ENCODE assay signal across 14 mouse cellular contexts in genomic region chr3:27463373-27463772, GRCm38 (mm10).
"Had no signal": no experiment of that assay in that cellular context is flagged by ENCODE, and none has a peak within 500 bp of the region (broad histone marks: within the 10 kb centered on the region; RNA-seq: fewer than 3 reads in every experiment).

No protein-coding gene starts in this region.

- H3K9me3 ChIP-seq: intestine, embryonic 15.5 days; limb, embryonic 13.5 days; midbrain, embryonic 10.5 days; neural tube, embryonic 13.5 days had no signal

- H3K4me2 ChIP-seq: intestine, embryonic 15.5 days; limb, embryonic 13.5 days; neural tube, embryonic 13.5 days had no signal

- H3K4me3 ChIP-seq: intestine, embryonic 15.5 days; limb, embryonic 13.5 days; midbrain, embryonic 10.5 days; neural tube, embryonic 13.5 days had no signal

- H3K27ac ChIP-seq: intestine, embryonic 15.5 days; limb, embryonic 13.5 days; liver, embryonic 14.5 days; midbrain, embryonic 10.5 days; neural tube, embryonic 13.5 days; stomach, postnatal 0 days had no signal

- H3K9ac ChIP-seq: intestine, embryonic 15.5 days; limb, embryonic 13.5 days; liver, embryonic 14.5 days; neural tube, embryonic 13.5 days had no signal

- ATAC-seq: intestine, embryonic 15.5 days had no signal

- DNase-seq: kidney, adult 18-20 months; kidney, postnatal 14 days; left cerebral cortex, postnatal 4 days; lung, adult 18-20 months; lung, postnatal 4 days; midbrain, embryonic 14.5 days; retina, postnatal 1 day; right cerebral cortex, postnatal 25 days had no signal

- H3K27me3 ChIP-seq: intestine, embryonic 15.5 days; limb, embryonic 13.5 days; neural tube, embryonic 13.5 days had no signal

- H3K4me1 ChIP-seq: intestine, embryonic 15.5 days; limb, embryonic 13.5 days; midbrain, embryonic 10.5 days; neural tube, embryonic 13.5 days had no signal
